Mouse (Mus musculus) gastrocnemius, postnatal 25 days (tissue): Measurements from ENCODE around the gene Adgre4. TPM values are rescaled to one million over a fixed set of nuclear protein-coding genes. Genes with fewer than 3 reads are reported as not detected.

ENCODE experiments used
- total RNA-seq, 2 experiments: library from RNA; stranded (reverse); gene quantifications; 1 replicate in 1 of 2; 2 replicates in 1 of 2; pipeline ENCODE4 v1.2.3; 2021

Adgre4 gene
- total RNA-seq, 2 experiments from 2014 or later = 0.19 TPM; not detected in 1

Other genes starting within 250 kb of the Adgre4 start
- gene Vmn2r118, start 124.8 kb upstream of the Adgre4 start, total RNA-seq = not detected
- 1 to 10 TPM; 1.3 to 2.4 TPM for gene Pot1b, start 37.4 kb upstream of the Adgre4 start, total RNA-seq
- 1 to 10 TPM; 2.7 to 3.2 TPM for gene Zfp119a, start 128.9 kb downstream of the Adgre4 start, total RNA-seq
- 1 to 10 TPM; 2.6 to 3.4 TPM for gene Zfp959, start 142.1 kb downstream of the Adgre4 start, total RNA-seq
- 1 to 10 TPM; 3.0 to 3.1 TPM for gene Zfp119b, start 199.5 kb downstream of the Adgre4 start, total RNA-seq
- gene Ebi3, start 202.7 kb downstream of the Adgre4 start, total RNA-seq = under 1 TPM in 1 of 2 experiments, not detected in 1; 0.31 TPM
- gene Yju2, start 209.1 kb downstream of the Adgre4 start, total RNA-seq = 1 to 10 TPM; 7.8 TPM
- gene Shd, start 220.5 kb downstream of the Adgre4 start, total RNA-seq = under 1 TPM in 1 of 2 experiments, not detected in 1; 0.28 TPM
- gene Fsd1, start 236.5 kb downstream of the Adgre4 start, total RNA-seq = not detected